Mouse (Mus musculus) limb, embryonic 13.5 days (tissue): ENCODE measurements around the gene Fcgr4. TPM values are rescaled to one million over a fixed set of nuclear protein-coding genes. Genes with fewer than 3 reads are reported as not detected.
A peak's percentile ranks its signal among the peaks of the same experiment; 100 is the strongest.
"Not testable (repeated sequence)": the region's sequence is repeated elsewhere in the genome, so short reads cannot be mapped to it uniquely, and the experiment has no call there.

Source experiments
- ATAC-seq: fragments of 200-750 bp; cut with Nextera tagmentation; 2 replicates; pipeline ENCODE4 v1.8.0; 2017; ENCODE audit warnings: low read depth, moderate number of reproducible peaks, moderate TSS enrichment; ENCODE audit not compliant: low FRiP score
- H3K27ac ChIP-seq: fragments of 300-500 bp; sonication (generic); 2 replicates; pipeline ENCODE4 v1.5.1; 2015; ENCODE audit warnings: inconsistent platforms, mild to moderate bottlenecking, moderate library complexity
- H3K27me3 ChIP-seq: fragments of 300-500 bp; sonication (generic); 2 replicates; pipeline ENCODE4 v1.6.1; 2015; ENCODE audit warnings: mild to moderate bottlenecking, inconsistent platforms
- H3K36me3 ChIP-seq: fragments of 300-500 bp; sonication (generic); 2 replicates; pipeline ENCODE4 v1.6.1; 2015; ENCODE audit warnings: inconsistent platforms, mild to moderate bottlenecking, moderate library complexity
- H3K4me1 ChIP-seq: fragments of 300-500 bp; sonication (generic); 2 replicates; pipeline ENCODE4 v1.6.1; 2015; ENCODE audit warnings: inconsistent platforms
- H3K4me2 ChIP-seq: fragments of 300-500 bp; sonication (generic); replicated peaks from 2 replicates; pipeline ENCODE4 v1.6.1; 2015; ENCODE audit warnings: inconsistent platforms, mild to moderate bottlenecking, moderate library complexity
- H3K4me3 ChIP-seq: fragments of 300-500 bp; sonication (generic); 2 replicates; pipeline ENCODE4 v1.5.1; 2015; ENCODE audit warnings: moderate library complexity, mild to moderate bottlenecking, inconsistent platforms
- H3K9ac ChIP-seq: fragments of 300-500 bp; sonication (generic); 2 replicates; pipeline ENCODE4 v1.6.1; 2015; ENCODE audit warnings: mild to moderate bottlenecking, inconsistent platforms
- H3K9me3 ChIP-seq: fragments of 300-500 bp; sonication (generic); 2 replicates; pipeline ENCODE4 v1.6.1; 2016; ENCODE audit warnings: inconsistent platforms
- WGBS: fragments of 180-500 bp; shearing (Covaris S2); methylation state at CpG from one replicate; pipeline ENCODE4 v1.1.7; 2015; 5-methylcytosine and 5-hydroxymethylcytosine counted together
- microRNA-seq: library from miRNA; unstranded; fragments of <30 nt; microRNA quantifications from one replicate; pipeline ENCODE4, GENCODE M21; 2016
- polyA plus RNA-seq: library from polyadenylated mRNA; unstranded; fragments of >200 nt; fragmentation: Nextera tagmentation; extraction: Ambion mirVana; gene quantifications from 2 replicates; pipeline ENCODE4 v1.2.1, GENCODE M21; 2015

Gene Fcgr4
- polyA plus RNA-seq, 1 experiment from 2014 or later: 0.64 TPM

GRCm38 (mm10) chr1:171076176-171076575 lies 57.5 kb downstream of the Fcgr4 start:
- not testable (repeated sequence) for H3K4me1 ChIP-seq, H3K4me3 ChIP-seq, ATAC-seq, H3K9me3 ChIP-seq, H3K9ac ChIP-seq, H3K36me3 ChIP-seq, H3K4me2 ChIP-seq, H3K27ac ChIP-seq
- 63% methylated on average over 5 of the region's 5 CpGs for WGBS
- peaks cover 33% of the 10 kb centered on the region for H3K27me3 ChIP-seq

GRCm38 (mm10) chr1:171077192-171077591 lies 58.5 kb downstream of the Fcgr4 start:
- not testable (repeated sequence) for H3K4me2 ChIP-seq, H3K9me3 ChIP-seq, H3K27ac ChIP-seq, H3K9ac ChIP-seq, H3K4me1 ChIP-seq, ATAC-seq, H3K36me3 ChIP-seq
- Histone ChIP-seq H3K4me3 (0 out of 2 replicates have a peak overlapping the region, but pooled peaks have one; percentile 9), H3K27me3 (peaks cover 41% of the 10 kb centered on the region)
- 40% methylated on average over 5 of the region's 5 CpGs for WGBS

GRCm38 (mm10) chr1:171077955-171078354 lies 59.2 kb downstream of the Fcgr4 start:
- H3K4me2 ChIP-seq: peak overlapping the region; percentile 47
- not testable (repeated sequence) for H3K27ac ChIP-seq, H3K9ac ChIP-seq, H3K9me3 ChIP-seq, H3K36me3 ChIP-seq, H3K4me1 ChIP-seq
- peak; percentile 18 for ATAC-seq
- WGBS: 3% methylated on average over 20 of the region's 27 CpGs
- peak overlapping the region; percentile 25 for H3K4me3 ChIP-seq
- H3K27me3 ChIP-seq: peaks cover 41% of the 10 kb centered on the region

- not testable (repeated sequence) for H3K4me3 ChIP-seq, H3K27ac ChIP-seq, H3K36me3 ChIP-seq, H3K9ac ChIP-seq, ATAC-seq, H3K9me3 ChIP-seq, H3K4me1 ChIP-seq
- 24% methylated on average over 12 of the region's 12 CpGs for WGBS
- H3K27me3 ChIP-seq: peaks cover 41% of the 10 kb centered on the region
- peak overlapping the region; percentile 35 for H3K4me2 ChIP-seq
These were observed 59.7 kb downstream of the Fcgr4 start for GRCm38 (mm10) chr1:171078419-171078818.

- peak; percentile 46 for ATAC-seq
- not testable (repeated sequence) for H3K4me1 ChIP-seq, H3K36me3 ChIP-seq, H3K27ac ChIP-seq, H3K4me2 ChIP-seq, H3K9ac ChIP-seq, H3K4me3 ChIP-seq, H3K9me3 ChIP-seq
- 0% methylated on average over 1 of the region's 35 CpGs for WGBS
- peaks cover 33% of the 10 kb centered on the region for H3K27me3 ChIP-seq
These were observed 60.6 kb downstream of the Fcgr4 start for GRCm38 (mm10) chr1:171079345-171079744.

Small RNA genes within 50 kb of the gene (microRNA-seq; reads per million reads assigned to microRNA genes)
- gene Gm27552 (not detected), gene Mir6546 (2.4 reads per million, percentile 8 among the genes with 10 or more reads in this experiment)

Other genes with a start within 250 kb of the Fcgr4 start
- gene Atf6, start 151.1 kb upstream of the Fcgr4 start, polyA plus RNA-seq: 7.8 and 8.2 TPM in 2 replicates
- 1.1 and 1.8 TPM in 2 replicates for gene Gm26620, start 133.9 kb upstream of the Fcgr4 start, polyA plus RNA-seq
- gene Dusp12, start 133.4 kb upstream of the Fcgr4 start, polyA plus RNA-seq: 50.5 and 56.6 TPM in 2 replicates
- gene Fcrlb, start 106.0 kb upstream of the Fcgr4 start, polyA plus RNA-seq: 0.11 TPM in 1 of 2 replicates, not detected in the other
- not detected in 2 replicates for gene Fcrla, start 91.3 kb upstream of the Fcgr4 start, polyA plus RNA-seq
- gene Fcgr2b, start 42.4 kb upstream of the Fcgr4 start, polyA plus RNA-seq: 0.84 and 1.3 TPM in 2 replicates
- 8.7 and 9.2 TPM in 2 replicates for gene Fcgr3, start 46.0 kb downstream of the Fcgr4 start, polyA plus RNA-seq
- gene Cfap126, start 95.0 kb downstream of the Fcgr4 start, polyA plus RNA-seq: 0.86 and 1.5 TPM in 2 replicates
- 224 and 236 TPM in 2 replicates for gene Sdhc, start 131.7 kb downstream of the Fcgr4 start, polyA plus RNA-seq
- gene Mpz, start 131.8 kb downstream of the Fcgr4 start, polyA plus RNA-seq: 5.0 and 6.8 TPM in 2 replicates
- gene Pcp4l1, start 177.3 kb downstream of the Fcgr4 start, polyA plus RNA-seq: 2.8 and 3.3 TPM in 2 replicates
- 0.19 and 0.25 TPM in 2 replicates for gene Nr1i3, start 195.1 kb downstream of the Fcgr4 start, polyA plus RNA-seq
- 32.3 and 34.4 TPM in 2 replicates for gene Tomm40l, start 203.6 kb downstream of the Fcgr4 start, polyA plus RNA-seq
- 2.0 and 15.7 TPM in 2 replicates for gene Apoa2, start 206.1 kb downstream of the Fcgr4 start, polyA plus RNA-seq
- 37.8 and 39.1 TPM in 2 replicates for gene Fcer1g, start 215.4 kb downstream of the Fcgr4 start, polyA plus RNA-seq
- gene Adamts4, start 231.5 kb downstream of the Fcgr4 start, polyA plus RNA-seq: 12.7 and 14.3 TPM in 2 replicates
- gene Ndufs2, start 232.5 kb downstream of the Fcgr4 start, polyA plus RNA-seq: 253 and 254 TPM in 2 replicates